Mouse (Mus musculus): ENCODE results near the gene Dnajb14.

- TF ChIP-seq CTCF (IDR thresholded peaks at IDR 0.05; ENCODE audit: low read depth, low read length) (no peak), POLR2A (IDR thresholded peaks at IDR 0.05; ENCODE audit: borderline replicate concordance, low read depth, low read length) (no peak)
Measured at GRCm38 (mm10) chr3:137891089-137891488, 23.6 kb downstream of the Dnajb14 start.

All from bone marrow macrophage, adult 2 months (primary cell).